Mouse (Mus musculus) cerebellum, postnatal 14 days (tissue): ENCODE measurements around the gene Ablim1.

Experiments
- DNase-seq, 2 experiments: peaks; one replicate each; pipeline ENCODE4 v3.0.0; 2021; ENCODE audit warnings: mixed read lengths in 2 of 2

Ablim1 gene

GRCm38 (mm10) chr19:57052016-57052415 lies 262.7 kb downstream of the Ablim1 start:
- no peak for DNase-seq

GRCm38 (mm10) chr19:57049592-57050090 lies 265.1 kb downstream of the Ablim1 start:
- DNase-seq: no peak

- DNase-seq: no peak
Observed at GRCm38 (mm10) chr19:57047671-57048320, 266.9 kb downstream of the Ablim1 start.

DNA sequence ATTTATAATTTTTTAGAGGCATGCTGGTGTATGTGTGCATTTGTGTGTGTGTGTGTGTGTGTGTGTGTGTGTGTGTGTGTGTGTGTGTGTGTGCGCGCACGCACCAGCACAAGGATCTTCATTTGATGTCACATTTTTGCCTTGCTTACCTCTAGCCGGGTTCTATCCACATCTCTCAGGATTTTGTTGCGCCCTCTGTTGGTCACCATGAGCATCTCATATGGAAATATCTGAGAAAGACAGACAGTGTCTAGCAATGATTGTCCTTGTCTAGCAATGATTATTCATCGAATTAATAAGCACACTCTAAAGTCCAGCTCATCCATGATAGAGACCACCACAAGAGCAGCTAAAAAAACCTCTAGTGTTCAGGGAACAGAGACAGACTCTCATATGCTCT lies 275.5 kb downstream of the Ablim1 start:
- DNase-seq: peak; percentile 70 to 75

GRCm38 (mm10) chr19:57036860-57037259 lies 277.9 kb downstream of the Ablim1 start:
- DNase-seq: no peak

DNA sequence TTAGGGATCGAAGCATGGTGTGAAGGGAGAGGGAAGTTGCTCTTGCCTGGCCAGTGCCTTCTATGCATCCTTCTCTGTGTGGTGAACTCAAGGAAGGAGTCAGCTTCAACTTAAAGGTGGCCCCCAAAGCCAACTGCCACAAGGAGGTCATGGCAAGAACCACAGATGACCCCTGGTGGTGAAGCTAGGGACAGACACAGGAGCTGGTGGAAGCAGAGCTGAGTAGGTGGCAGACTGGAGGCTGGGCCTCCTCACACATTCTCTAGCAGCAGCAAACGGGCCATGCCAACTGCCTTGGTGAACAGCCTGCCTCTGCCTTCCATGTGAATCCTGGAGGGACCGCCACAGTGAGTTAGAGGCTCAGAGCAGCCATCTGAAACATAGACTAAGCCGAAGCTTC lies 283.1 kb downstream of the Ablim1 start:
- DNase-seq: peak; percentile 77 to 81

DNA sequence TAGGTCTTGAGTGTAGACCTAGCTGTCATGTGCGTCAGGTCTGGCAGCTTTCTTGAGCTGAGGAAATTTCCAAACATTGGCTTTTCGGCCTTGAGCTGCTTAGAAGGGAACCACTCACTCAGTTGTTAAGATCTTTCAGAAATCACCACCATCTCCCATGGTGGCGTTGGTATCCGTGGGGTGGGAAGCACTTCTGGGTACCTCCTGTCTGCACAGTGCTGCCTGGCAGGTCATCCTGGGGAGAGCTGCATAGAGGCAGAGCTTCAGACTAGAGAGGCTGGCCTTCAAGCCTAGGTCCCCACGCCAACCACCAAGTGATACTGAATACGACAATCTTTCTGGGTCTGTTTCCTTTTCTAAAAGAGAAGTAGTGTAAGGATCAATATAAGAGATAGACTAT lies 285.3 kb downstream of the Ablim1 start:
- no peak for DNase-seq

- no peak for DNase-seq
Observed at GRCm38 (mm10) chr19:57028327-57029179, 286.2 kb downstream of the Ablim1 start.

DNA sequence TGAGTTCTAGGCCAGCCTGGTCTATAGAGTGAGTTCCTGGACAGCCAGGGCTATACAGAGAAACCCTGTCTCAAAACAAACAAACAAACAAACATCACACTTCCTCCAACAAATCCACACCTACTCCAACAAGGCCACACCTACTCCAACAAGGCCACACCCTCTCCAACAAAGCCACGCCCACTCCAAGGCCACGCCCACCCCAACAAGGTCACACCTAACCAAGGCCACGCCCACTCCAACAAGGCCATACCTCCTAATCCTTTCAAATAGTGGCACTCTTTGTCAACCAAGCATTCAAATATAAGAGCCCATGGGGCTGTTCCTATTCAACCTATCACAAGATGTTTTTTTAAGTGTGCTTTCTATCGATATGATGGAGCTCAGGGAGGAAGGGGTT lies 288.2 kb downstream of the Ablim1 start:
- peak in 1 of 2 experiments; percentile 25 for DNase-seq

- DNase-seq: no peak
Observed at GRCm38 (mm10) chr19:57017785-57018179, 296.9 kb downstream of the Ablim1 start.

GRCm38 (mm10) chr19:57016995-57017784 lies 297.5 kb downstream of the Ablim1 start:
- no peak for DNase-seq

- DNase-seq: no peak
Observed at GRCm38 (mm10) chr19:57014808-57015207, 299.9 kb downstream of the Ablim1 start.

- DNase-seq: no peak
Observed at GRCm38 (mm10) chr19:57013271-57013677, 301.4 kb downstream of the Ablim1 start.

DNA sequence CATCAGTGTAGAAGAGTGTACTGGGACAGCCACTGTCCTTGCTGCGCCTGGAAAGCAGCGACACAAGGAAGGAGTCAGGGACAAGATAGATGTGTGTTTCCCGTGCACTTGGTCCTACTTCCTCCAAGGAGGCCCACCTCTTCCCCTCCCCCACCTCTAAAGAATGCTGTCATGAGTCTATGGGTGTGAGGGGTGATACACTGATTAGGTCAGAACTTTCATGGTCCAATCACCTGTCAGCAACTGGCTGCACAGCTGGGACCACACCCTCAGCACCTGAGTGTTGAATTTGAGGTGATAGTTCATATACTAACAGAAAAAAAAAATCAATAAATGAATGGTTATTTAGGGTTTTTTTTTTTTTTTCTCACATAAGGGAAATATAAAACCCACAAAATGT lies 302.7 kb downstream of the Ablim1 start:
- DNase-seq: no peak

DNA sequence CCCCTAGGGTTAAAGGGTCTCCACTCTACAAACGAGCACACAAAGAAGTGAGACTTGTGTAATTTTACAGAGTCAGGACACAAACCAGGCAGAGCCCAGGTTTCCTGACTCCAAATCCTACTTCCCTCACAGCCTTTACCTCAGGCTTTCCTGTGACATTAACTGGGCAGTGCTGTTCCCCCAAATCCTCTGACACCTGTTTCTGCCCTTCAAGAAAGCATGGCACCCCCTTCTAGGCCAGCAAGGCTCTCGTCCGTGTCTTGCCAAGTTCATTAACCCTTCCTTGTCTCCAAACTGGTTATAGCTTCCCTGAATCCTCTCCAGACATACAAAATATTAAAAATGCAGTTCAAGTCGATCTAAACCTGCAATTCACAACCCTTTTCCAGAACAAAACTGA lies 304.7 kb downstream of the Ablim1 start:
- DNase-seq: no peak

GRCm38 (mm10) chr19:57009653-57010052 lies 305.1 kb downstream of the Ablim1 start:
- DNase-seq: no peak

DNA sequence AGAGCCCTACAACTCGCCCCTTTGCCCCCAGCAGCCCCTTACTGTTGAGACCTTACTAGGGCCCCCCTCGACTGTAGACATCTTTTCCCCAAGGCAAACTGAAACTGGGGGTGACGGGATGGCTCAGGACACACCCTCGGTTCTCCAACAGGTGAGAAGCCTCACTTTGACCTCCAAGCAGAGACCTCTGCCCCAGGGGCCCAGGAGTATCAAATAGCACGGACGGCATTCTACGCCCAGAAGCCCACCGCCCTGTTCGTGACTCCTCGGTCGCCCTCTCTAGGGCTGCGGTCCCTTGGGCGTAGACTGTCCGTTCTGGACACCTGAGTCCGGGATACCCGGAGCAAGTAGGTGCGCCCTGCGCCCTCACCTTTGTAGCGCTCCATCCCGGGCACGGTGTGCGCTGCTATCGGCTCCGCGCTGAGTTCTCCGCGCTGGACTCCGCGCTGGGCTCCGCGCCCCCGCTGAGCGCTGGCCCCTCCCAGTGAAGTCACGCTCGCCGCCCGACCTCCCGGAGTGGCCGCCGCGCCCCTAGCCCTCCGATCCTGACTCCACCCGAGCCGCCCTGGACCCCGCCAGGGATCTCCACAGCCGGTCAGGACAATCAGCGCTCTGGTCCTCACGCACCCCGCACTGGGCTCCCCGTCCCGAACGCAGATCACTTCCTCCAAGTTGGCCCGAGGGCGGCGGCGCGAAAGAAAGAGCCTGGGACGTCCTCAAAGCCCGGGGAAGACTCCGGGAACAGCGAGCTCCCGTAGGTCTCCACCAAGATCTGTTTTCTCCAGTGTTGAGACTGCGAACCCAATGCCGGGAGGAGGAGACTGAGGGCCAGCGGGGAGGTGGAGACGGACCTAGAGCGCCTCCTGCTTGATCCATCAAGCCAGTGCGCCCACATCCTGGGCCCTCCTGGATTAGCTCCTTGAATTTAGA lies 306.7 kb downstream of the Ablim1 start, which contains the start of gene Afap1l2:
Gene Afap1l2, minus strand, starts transcription at position 448 of the 930 bp plus-strand sequence.
- DNase-seq: peak; percentile 84 to 87

GRCm38 (mm10) chr19:57007291-57007690 lies 307.4 kb downstream of the Ablim1 start:
- DNase-seq: peak; percentile 81 to 90

DNA sequence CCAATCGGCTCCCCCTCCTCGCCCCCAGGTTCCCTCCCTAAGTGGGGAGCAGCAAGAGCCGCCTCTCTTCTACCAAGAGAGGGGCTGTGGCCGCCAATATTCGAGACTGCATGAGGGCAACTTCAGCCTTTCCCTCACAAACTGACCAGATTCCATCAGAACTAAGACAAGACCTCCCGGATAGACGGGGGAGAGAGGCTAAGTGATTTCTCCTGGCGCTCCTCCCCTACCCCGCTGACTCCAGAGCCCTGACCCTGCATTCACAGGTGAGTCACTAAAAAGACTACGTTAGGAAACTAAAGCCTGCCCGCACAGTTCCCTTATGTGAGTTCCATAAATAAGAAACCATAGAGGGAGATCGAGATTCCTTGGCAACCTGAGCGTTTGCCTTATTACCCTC lies 307.9 kb downstream of the Ablim1 start:
- peak; percentile 49 to 57 for DNase-seq

DNA sequence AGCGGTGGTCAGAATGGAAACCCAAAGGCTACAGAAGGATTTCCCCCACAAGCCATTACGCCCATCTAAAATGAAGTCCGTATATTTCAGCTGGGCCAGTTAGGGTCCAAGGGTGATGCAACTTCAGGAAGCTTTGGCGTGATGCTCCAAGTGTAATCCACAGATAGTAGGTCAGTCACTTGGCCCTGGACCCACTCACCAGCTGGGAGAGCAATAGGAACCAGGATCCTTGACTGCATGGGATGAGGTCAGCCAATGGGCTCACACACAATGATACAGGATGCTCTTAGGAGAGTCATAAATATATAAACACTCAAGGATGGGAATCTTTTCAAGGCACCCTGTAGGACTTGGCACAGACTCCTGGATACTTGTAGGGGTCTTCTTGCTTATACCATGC lies 309.7 kb downstream of the Ablim1 start:
- DNase-seq: peak; percentile 87 to 92

DNA sequence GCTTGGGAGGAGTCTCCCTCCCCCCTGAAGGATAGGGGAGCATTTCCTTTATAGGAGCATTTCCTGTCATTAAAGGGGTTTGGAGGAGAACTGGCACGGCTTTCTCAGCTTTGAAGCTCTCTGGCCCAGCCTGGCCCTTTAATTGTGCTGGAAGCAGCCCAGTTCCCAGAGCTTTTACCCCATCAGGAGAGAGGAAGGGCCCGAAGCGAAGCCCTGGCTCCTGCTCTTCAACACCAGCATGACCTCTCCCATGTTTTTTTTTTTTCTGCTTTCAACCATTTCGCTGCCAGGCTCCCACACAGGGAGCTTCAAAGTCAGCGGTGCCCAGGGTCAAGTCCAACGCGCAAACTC lies 311.3 kb downstream of the Ablim1 start:
- DNase-seq: peak; percentile 63 to 79
